Mouse (Mus musculus) layer of hippocampus, adult 8-10 months (tissue): ENCODE measurements around the gene Uba5. TPM values are rescaled to one million over a fixed set of nuclear protein-coding genes. Genes with fewer than 3 reads are reported as not detected.

Source experiments
- total RNA-seq, 4 experiments: library from RNA; stranded (reverse); gene quantifications; 2 replicates each; pipeline ENCODE4 v1.2.4; 2022

Uba5 gene
- total RNA-seq, 4 experiments from 2014 or later = 39.2 to 45.8 (median 44.2) TPM

Other genes with a start within 250 kb of the Uba5 start
- 10 to 100 TPM in 1 of 4 experiments, 1 to 10 TPM in 3; 6.9 to 10.6 (median 8.6) TPM for gene Nphp3, start 60.6 kb downstream of the Uba5 start, total RNA-seq
- gene Gm28305, start 22.5 kb downstream of the Uba5 start, total RNA-seq = not detected
- gene Acad11, start 243 bp upstream of the Uba5 start, total RNA-seq = 10 to 100 TPM; 22.8 to 25.0 (median 22.9) TPM
- under 1 TPM in 2 of 4 experiments, not detected in 2; 0.14 to 0.67 TPM for gene Ackr4, start 63.8 kb upstream of the Uba5 start, total RNA-seq
- gene Dnajc13, start 199.8 kb upstream of the Uba5 start, total RNA-seq = 10 to 100 TPM; 62.6 to 72.7 (median 69.0) TPM